Mouse (Mus musculus): ENCODE measurements around the gene Gm4340. TPM values are rescaled to one million over a fixed set of nuclear protein-coding genes. Genes with fewer than 3 reads are reported as not detected.

Gm4340 gene
- polyA plus RNA-seq, 1 experiment from 2014 or later = not detected

DNA sequence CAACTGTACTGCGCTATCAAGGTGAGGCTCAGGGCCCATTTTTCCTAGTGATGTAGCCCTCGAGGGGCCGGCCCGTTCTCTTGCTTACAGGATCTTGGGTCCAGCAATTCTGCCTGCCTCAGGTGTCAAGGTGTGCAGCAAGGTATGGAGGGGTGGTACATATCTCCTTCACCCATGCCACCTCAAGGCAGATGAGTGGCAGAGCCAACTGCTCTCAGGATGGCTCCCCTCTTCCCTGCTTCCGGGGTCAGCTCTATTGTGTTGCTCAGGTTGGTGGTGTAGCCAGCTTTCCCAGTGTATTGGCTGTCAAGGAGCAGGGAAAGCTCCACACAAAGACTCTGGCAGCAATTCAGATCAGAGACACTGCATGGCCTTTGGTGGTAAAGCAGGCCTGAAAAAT lies 20.7 kb downstream of the Gm4340 start:
- Histone ChIP-seq H3K27me3 (replicated peaks; ENCODE audit: control insufficient read depth, insufficient read depth, low read length) (no peaks in the 10 kb centered on the region), H3K4me1 (replicated peaks; ENCODE audit: control insufficient read depth, insufficient read depth, low read length) (no peaks in the 10 kb centered on the region), H3K4me2 (ENCODE audit: low read length) (no peak overlapping the region), H3K9ac (ENCODE audit: low read length) (no peak overlapping the region), H3K9me3 (ENCODE audit: control insufficient read depth, low read length) (no peaks in the 10 kb centered on the region), H3K36me3 (ENCODE audit: control insufficient read depth, insufficient read depth, low read length) (no peaks in the 10 kb centered on the region), H3K27ac (ENCODE audit: low read depth) (no peak overlapping the region), H3K4me3 (ENCODE audit: low read depth, low read length) (no peak overlapping the region)
- WGBS = 87% methylated on average over 5 of the region's 5 CpGs
- ATAC-seq (replicated peaks; ENCODE audit: low FRiP score, low TSS enrichment, low read depth) (no peak), DNase-seq (ENCODE audit: low spot score) (no peak)

DNA sequence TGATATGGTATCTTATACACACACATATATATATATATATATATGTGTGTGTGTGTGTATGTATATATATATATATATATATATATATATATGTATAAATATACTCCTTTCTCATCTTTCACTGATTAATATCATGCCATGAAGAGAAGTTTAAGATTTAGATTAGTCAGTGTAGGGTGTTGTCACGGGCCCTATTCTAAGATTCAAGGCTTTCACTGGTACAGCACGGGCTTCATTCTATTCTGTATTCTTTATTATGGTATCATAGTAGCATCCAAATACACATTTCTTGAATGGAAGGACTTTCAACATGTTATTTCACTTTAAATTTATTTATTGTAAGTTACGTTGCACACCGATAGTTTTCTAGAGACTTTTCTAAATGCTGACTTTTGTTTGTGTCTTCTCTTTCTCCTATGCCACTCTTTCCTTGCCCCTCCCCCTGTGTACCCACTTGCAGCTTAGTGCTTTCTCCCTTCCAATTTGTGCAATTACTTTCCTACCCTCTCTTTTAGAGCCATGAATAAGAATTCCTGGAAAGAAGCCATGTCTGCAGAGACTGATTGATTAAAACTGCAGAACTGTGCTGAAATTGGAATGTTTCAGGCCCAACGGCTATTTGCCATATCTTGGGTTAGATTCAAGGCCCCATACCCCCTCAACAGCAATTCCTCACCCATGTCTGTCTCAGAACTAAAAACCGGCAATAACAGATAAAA lies 26.6 kb downstream of the Gm4340 start:
- ATAC-seq (replicated peaks; ENCODE audit: low FRiP score, low TSS enrichment, low read depth) (no peak), DNase-seq (ENCODE audit: low spot score) (no peak)
- H3K9me3 ChIP-seq (ENCODE audit: control insufficient read depth, low read length) = 0 out of 2 replicates have a peak, but pooled peaks cover 5% of the 10 kb centered on the region
- H3K4me2 ChIP-seq (ENCODE audit: low read length) = no peak overlapping the region
- H3K9ac ChIP-seq (ENCODE audit: low read length) = no peak overlapping the region
- H3K36me3 ChIP-seq (ENCODE audit: control insufficient read depth, insufficient read depth, low read length) = no peaks in the 10 kb centered on the region
- no peak overlapping the region for H3K27ac ChIP-seq (ENCODE audit: low read depth)
- WGBS = 78% methylated on average over 6 of the region's 6 CpGs
- H3K27me3 ChIP-seq (replicated peaks; ENCODE audit: control insufficient read depth, insufficient read depth, low read length) = no peaks in the 10 kb centered on the region
- no peak overlapping the region for H3K4me3 ChIP-seq (ENCODE audit: low read depth, low read length)
- no peaks in the 10 kb centered on the region for H3K4me1 ChIP-seq (replicated peaks; ENCODE audit: control insufficient read depth, insufficient read depth, low read length)

Other genes starting within 250 kb of the Gm4340 start
- gene Gm21293, start 51.1 kb upstream of the Gm4340 start, polyA plus RNA-seq (2014; fragmentation: Nextera tagmentation; extraction: Ambion mirVana) = not detected in 2 replicates
- not detected in 2 replicates for gene Gm6763, start 42.5 kb upstream of the Gm4340 start, polyA plus RNA-seq (2014; fragmentation: Nextera tagmentation; extraction: Ambion mirVana)
- not detected in 2 replicates for gene Gm8764, start 34.0 kb upstream of the Gm4340 start, polyA plus RNA-seq (2014; fragmentation: Nextera tagmentation; extraction: Ambion mirVana)
- gene Gm21304, start 25.5 kb upstream of the Gm4340 start, polyA plus RNA-seq (2014; fragmentation: Nextera tagmentation; extraction: Ambion mirVana) = not detected in 2 replicates
- not detected in 2 replicates for gene Gm21312, start 17.0 kb upstream of the Gm4340 start, polyA plus RNA-seq (2014; fragmentation: Nextera tagmentation; extraction: Ambion mirVana)
- not detected in 2 replicates for gene Gm20765, start 8.5 kb upstream of the Gm4340 start, polyA plus RNA-seq (2014; fragmentation: Nextera tagmentation; extraction: Ambion mirVana)